Mouse (Mus musculus): ENCODE data around the gene Ascl1.

DNA sequence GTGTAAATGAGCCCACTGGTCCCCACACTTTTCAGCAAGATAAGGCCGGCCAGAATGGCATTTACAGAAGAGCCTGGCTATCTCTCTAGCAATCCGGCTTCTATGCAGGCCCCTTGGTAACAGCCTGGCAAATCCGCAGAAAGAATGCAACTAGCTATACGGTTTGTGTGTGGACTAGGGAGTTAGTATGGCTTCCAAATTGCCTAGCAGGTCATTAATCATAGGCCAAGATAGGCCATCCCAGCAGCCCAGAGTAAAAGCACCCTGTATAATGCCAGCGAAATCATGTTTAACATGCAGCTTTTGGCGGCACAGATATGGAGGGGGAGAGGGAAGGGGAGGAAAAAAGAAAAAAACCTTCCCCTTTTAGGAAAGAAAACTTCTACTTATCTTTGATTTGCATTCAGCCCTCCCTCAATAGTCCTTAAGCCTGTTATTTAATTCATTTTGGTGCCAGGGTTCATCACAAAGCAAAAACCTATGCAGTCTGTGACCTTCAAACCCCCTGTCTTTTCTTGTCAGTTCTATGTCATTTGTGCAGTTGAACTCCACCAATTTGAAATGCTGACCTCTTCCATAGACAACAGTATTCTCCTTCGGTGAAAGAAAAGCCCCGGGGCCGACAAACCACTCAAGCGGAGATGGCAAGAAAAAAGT, 19.9 kb downstream of the Ascl1 start:
- TF ChIP-seq CTCF (IDR thresholded peaks at IDR 0.05; ENCODE audit: borderline replicate concordance, insufficient read depth, low read length) (no peak), POLR2A (IDR thresholded peaks at IDR 0.05; ENCODE audit: low read depth, low read length) (no peak)

Data from embryonic fibroblast, embryonic 13.5 days (primary cell).